In the genomic region with DNA sequence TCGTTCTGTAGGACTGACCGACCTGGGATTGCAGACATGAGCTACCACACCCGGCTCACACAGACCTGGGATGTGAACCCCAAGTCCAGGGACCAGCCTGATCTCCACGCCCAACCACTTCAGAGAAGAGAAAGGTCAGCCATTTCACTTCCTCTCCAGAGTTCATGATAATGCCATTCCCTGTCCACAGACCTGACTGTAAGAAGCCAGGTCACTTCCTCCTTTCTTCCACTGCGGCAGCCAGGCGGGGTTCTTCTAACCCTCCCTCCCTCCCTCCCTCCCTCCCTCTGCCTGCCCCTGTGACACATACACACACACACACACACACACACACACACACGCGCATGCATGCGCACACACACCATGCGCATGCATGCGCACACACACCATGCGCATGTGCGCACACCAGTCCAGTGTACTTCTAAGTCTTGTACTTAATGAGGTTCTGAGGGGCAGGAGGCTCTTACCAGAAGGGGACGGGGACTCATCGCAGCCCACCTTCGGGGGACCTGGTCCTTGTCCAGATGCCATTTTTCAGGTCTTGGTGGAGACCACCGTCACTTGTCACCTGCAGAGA, we compare ENCODE assay signal across 15 mouse cellular contexts. TPM values are rescaled to one million over a fixed set of nuclear protein-coding genes. Genes with fewer than 3 reads are reported as not detected.
A peak's percentile ranks its signal among the peaks of the same experiment; 100 is the strongest.
DNase-seq lines count a peak whose midpoint lies in the region; ATAC-seq and TF ChIP-seq lines count a peak whose summit lies in the region.
"Had no signal": no experiment of that assay in that cellular context is flagged by ENCODE, and none has a peak within 500 bp of the region (broad histone marks: within the 10 kb centered on the region; RNA-seq: fewer than 3 reads in every experiment).

No protein-coding gene starts in this region.

- TF ChIP-seq POLR2A in spleen, adult 2 months (IDR thresholded peaks at IDR 0.05; ENCODE audit: low read depth, low read length) = no peak
- TF ChIP-seq POLR2A in bone marrow macrophage, adult 2 months (IDR thresholded peaks at IDR 0.05; ENCODE audit: borderline replicate concordance, low read depth, low read length) = no peak

- no peak overlapping the region for H3K4me3 ChIP-seq in spleen, adult 2 months (ENCODE audit: extremely low read depth, insufficient read depth, insufficient read length)
- no peak overlapping the region for H3K4me3 ChIP-seq in bone marrow macrophage, adult 2 months (ENCODE audit: insufficient read depth, low read length)
- H3K4me3 ChIP-seq in midbrain, postnatal 0 days (ENCODE audit: low read depth, low read length) = no peak overlapping the region
- H3K4me3 ChIP-seq: forebrain, embryonic 10.5 days; heart, embryonic 12.5 days had no signal

- H3K9me3 ChIP-seq in midbrain, postnatal 0 days (ENCODE audit: low read length) = no peaks in the 10 kb centered on the region
- H3K9me3 ChIP-seq: forebrain, embryonic 10.5 days; heart, embryonic 12.5 days had no signal

- peaks cover 18% of the 10 kb centered on the region; the same call in 1 of the 2 replicates for H3K4me1 ChIP-seq in spleen, adult 2 months (ENCODE audit: control insufficient read depth, insufficient read depth, insufficient read length)
- peaks cover 23% of the 10 kb centered on the region for H3K4me1 ChIP-seq in bone marrow macrophage, adult 2 months (ENCODE audit: control insufficient read depth, insufficient read depth, low read length)
- H3K4me1 ChIP-seq in midbrain, postnatal 0 days (ENCODE audit: insufficient read depth, low read length) = peaks cover 7% of the 10 kb centered on the region

- 73% methylated on average over 17 of the region's 17 CpGs for WGBS in spleen, adult 2 months
- WGBS in midbrain, postnatal 0 days = 95% methylated on average over 17 of the region's 17 CpGs

- DNase-seq in spleen, adult 2 months (ENCODE audit: low read depth in 1 of 2, low spot score in 2 of 2) = no peak
- DNase-seq in spleen, postnatal 14 days (ENCODE audit: low spot score in 2 of 2) = no peak
- DNase-seq in kidney, postnatal 4 days = no peak
- DNase-seq in thymus, postnatal 0 days (ENCODE audit: low spot score) = no peak
- DNase-seq in midbrain, postnatal 0 days (ENCODE audit: low spot score) = no peak
- DNase-seq: cerebellum, adult 11-12 months; cerebellum, postnatal 36 days; gastrocnemius, postnatal 14 days; kidney, postnatal 10 days; layer of hippocampus, adult 9-11 months; right cerebral cortex, postnatal 4 days had no signal

- no peak for TF ChIP-seq CTCF in spleen, adult 2 months (IDR thresholded peaks at IDR 0.05; ENCODE audit: extremely low read depth, insufficient read depth, insufficient read length, insufficient replicate concordance)
- no peak for TF ChIP-seq CTCF in bone marrow macrophage, adult 2 months (IDR thresholded peaks at IDR 0.05; ENCODE audit: low read depth, low read length)
- no peak for TF ChIP-seq CTCF in midbrain, postnatal 0 days (IDR thresholded peaks at IDR 0.05)

- H3K27me3 ChIP-seq in spleen, adult 2 months (ENCODE audit: control insufficient read depth, insufficient read depth, low read length) = no peaks in the 10 kb centered on the region
- H3K27me3 ChIP-seq in midbrain, postnatal 0 days (ENCODE audit: insufficient read depth, low read length) = no peaks in the 10 kb centered on the region
- H3K27me3 ChIP-seq: heart, embryonic 12.5 days had no signal

- peaks cover 31% of the 10 kb centered on the region for H3K36me3 ChIP-seq in spleen, adult 2 months (ENCODE audit: control insufficient read depth, insufficient read depth, low read length)
- H3K36me3 ChIP-seq in midbrain, postnatal 0 days (ENCODE audit: insufficient read depth, low read length) = peaks cover 38% of the 10 kb centered on the region

- ATAC-seq in megakaryocyte, adult 5-6 weeks (ENCODE audit: poor library complexity, severe bottlenecking) = peak; percentile 65
- no peak for ATAC-seq in midbrain, postnatal 0 days (ENCODE audit: low FRiP score)

- H3K4me2 ChIP-seq in midbrain, postnatal 0 days (ENCODE audit: low read depth, low read length, poor library complexity, severe bottlenecking) = no peak overlapping the region
- H3K4me2 ChIP-seq: heart, embryonic 12.5 days had no signal

- no peak overlapping the region for H3K9ac ChIP-seq in midbrain, postnatal 0 days (replicated peaks; ENCODE audit: low read length, poor library complexity, severe bottlenecking)
- H3K9ac ChIP-seq: heart, embryonic 12.5 days had no signal

- peak overlapping the region; percentile 66 for H3K27ac ChIP-seq in spleen, adult 2 months (ENCODE audit: insufficient read depth, low read length)
- peak overlapping the region; percentile 40 for H3K27ac ChIP-seq in bone marrow macrophage, adult 2 months (ENCODE audit: insufficient read depth, low read depth, low read length)
- H3K27ac ChIP-seq in midbrain, postnatal 0 days (ENCODE audit: low read depth, low read length) = no peak overlapping the region
- H3K27ac ChIP-seq: forebrain, embryonic 10.5 days had no signal

RNA-seq across cellular contexts. Expression of a gene that starts 3.4 kb away (rescaled TPM):
- polyA plus RNA-seq in spleen, adult 2 months (2012; rRNA removed) = 50.3 and 67.8 TPM in 2 replicates
- polyA plus RNA-seq in bone marrow macrophage, adult 2 months (2012; ENCODE audit: insufficient read depth, insufficient read length, missing spikeins) = 60.8 and 83.0 TPM in 2 replicates
- 115 and 120 TPM in 2 replicates for total RNA-seq in megakaryocyte, adult 5-6 weeks (2015)
- total RNA-seq in megakaryocyte, adult 5-6 weeks (2017) = 70.4 and 71.5 TPM in 2 replicates
- polyA plus RNA-seq in thymus, postnatal 0 days (2015; fragmentation: Nextera tagmentation; extraction: Ambion mirVana) = 5.8 and 6.9 TPM in 2 replicates
- total RNA-seq in midbrain, postnatal 0 days (2014; rRNA removed) = 57.3 and 82.4 TPM in 2 replicates
- polyA plus RNA-seq in midbrain, postnatal 0 days (2015; fragmentation: Nextera tagmentation; extraction: Ambion mirVana) = 3.9 and 5.3 TPM in 2 replicates

RNA-seq across cellular contexts. Expression of a gene that starts 31.7 kb away (rescaled TPM):
- polyA plus RNA-seq in spleen, adult 2 months (2012; rRNA removed) = 50.9 and 61.4 TPM in 2 replicates
- 3.1 and 3.5 TPM in 2 replicates for polyA plus RNA-seq in bone marrow macrophage, adult 2 months (2012; ENCODE audit: insufficient read depth, insufficient read length, missing spikeins)
- total RNA-seq in megakaryocyte, adult 5-6 weeks (2015) = 5.9 and 6.2 TPM in 2 replicates
- 10.9 and 12.2 TPM in 2 replicates for total RNA-seq in megakaryocyte, adult 5-6 weeks (2017)
- 4.5 and 4.9 TPM in 2 replicates for polyA plus RNA-seq in thymus, postnatal 0 days (2015; fragmentation: Nextera tagmentation; extraction: Ambion mirVana)
- total RNA-seq in midbrain, postnatal 0 days (2014; rRNA removed) = 4.5 and 4.7 TPM in 2 replicates
- 0.39 and 0.90 TPM in 2 replicates for polyA plus RNA-seq in midbrain, postnatal 0 days (2015; fragmentation: Nextera tagmentation; extraction: Ambion mirVana)

RNA-seq across cellular contexts. Expression of a gene that starts 52.4 kb away (rescaled TPM):
- 13.7 and 25.0 TPM in 2 replicates for polyA plus RNA-seq in spleen, adult 2 months (2012; rRNA removed)
- 10.4 TPM in 2 replicates for polyA plus RNA-seq in bone marrow macrophage, adult 2 months (2012; ENCODE audit: insufficient read depth, insufficient read length, missing spikeins)
- total RNA-seq in megakaryocyte, adult 5-6 weeks (2015) = 4.5 and 4.7 TPM in 2 replicates
- total RNA-seq in megakaryocyte, adult 5-6 weeks (2017) = 13.3 and 14.4 TPM in 2 replicates
- polyA plus RNA-seq in thymus, postnatal 0 days (2015; fragmentation: Nextera tagmentation; extraction: Ambion mirVana) = 21.1 and 24.0 TPM in 2 replicates
- 16.1 and 19.4 TPM in 2 replicates for total RNA-seq in midbrain, postnatal 0 days (2014; rRNA removed)
- polyA plus RNA-seq in midbrain, postnatal 0 days (2015; fragmentation: Nextera tagmentation; extraction: Ambion mirVana) = 6.6 and 6.7 TPM in 2 replicates
